Mouse (Mus musculus): ENCODE results near the gene Foxp2. TPM values are rescaled to one million over a fixed set of nuclear protein-coding genes. Genes with fewer than 3 reads are reported as not detected.

Foxp2 gene
- 18.2 and 19.0 TPM in 2 replicates for polyA plus RNA-seq (2016; fragmentation: Nextera tagmentation; extraction: Ambion mirVana)

- peak within 1 kb of the TSS; percentile 94 for H3K27ac ChIP-seq
- WGBS = 0% methylated on average over 80 of the region's 80 CpGs
- H3K4me1 ChIP-seq = peaks cover 60% of the 10 kb centered on the region
- peak; percentile 76 for DNase-seq (ENCODE audit: extremely low spot score, low spot score)
- H3K4me3 ChIP-seq = peak within 1 kb of the TSS; percentile 81
- peaks cover 32% of the 10 kb centered on the region for H3K27me3 ChIP-seq (ENCODE audit: poor library complexity, severe bottlenecking)
- H3K9me3 ChIP-seq = no peaks in the 10 kb centered on the region
- no peaks in the 10 kb centered on the region for H3K36me3 ChIP-seq (replicated peaks)
Measured at GRCm38 (mm10) chr6:14901183-14901970, at the start of gene Foxp2. Gene Foxp2 (plus strand): TSS chr6:14901349.

- Histone ChIP-seq H3K4me3 (no peak overlapping the region), H3K36me3 (replicated peaks) (no peaks in the 10 kb centered on the region), H3K4me1 (no peaks in the 10 kb centered on the region), H3K27me3 (ENCODE audit: poor library complexity, severe bottlenecking) (no peaks in the 10 kb centered on the region), H3K9me3 (no peaks in the 10 kb centered on the region), H3K27ac (no peak overlapping the region)
- no peak for DNase-seq (ENCODE audit: extremely low spot score, low spot score)
Measured at GRCm38 (mm10) chr6:14885199-14885598, 15.9 kb upstream of the Foxp2 start.

GRCm38 (mm10) chr6:14897028-14897427 lies 4.1 kb upstream of the Foxp2 start:
- no peaks in the 10 kb centered on the region for H3K9me3 ChIP-seq
- no peaks in the 10 kb centered on the region for H3K36me3 ChIP-seq (replicated peaks)
- peaks cover 43% of the 10 kb centered on the region for H3K4me1 ChIP-seq
- 0 out of 2 replicates have a peak, but pooled peaks cover 12% of the 10 kb centered on the region for H3K27me3 ChIP-seq (ENCODE audit: poor library complexity, severe bottlenecking)
- H3K27ac ChIP-seq = no peak overlapping the region
- no peak for DNase-seq (ENCODE audit: extremely low spot score, low spot score)
- H3K4me3 ChIP-seq = no peak overlapping the region
- 6% methylated on average over 2 of the region's 2 CpGs for WGBS

GRCm38 (mm10) chr6:14898096-14898855 lies 2.9 kb upstream of the Foxp2 start:
- under 1% methylated on average over 31 of the region's 31 CpGs for WGBS
- peak overlapping the region; percentile 94 for H3K27ac ChIP-seq
- H3K4me1 ChIP-seq = peaks cover 55% of the 10 kb centered on the region
- peak overlapping the region; percentile 49 for H3K4me3 ChIP-seq
- no peaks in the 10 kb centered on the region for H3K36me3 ChIP-seq (replicated peaks)
- H3K27me3 ChIP-seq (ENCODE audit: poor library complexity, severe bottlenecking) = peaks cover 24% of the 10 kb centered on the region
- no peaks in the 10 kb centered on the region for H3K9me3 ChIP-seq
- DNase-seq (ENCODE audit: extremely low spot score, low spot score) = peak; percentile 74

- H3K4me1 ChIP-seq = peaks cover 60% of the 10 kb centered on the region
- no peaks in the 10 kb centered on the region for H3K9me3 ChIP-seq
- peak; percentile 39 for DNase-seq (ENCODE audit: extremely low spot score, low spot score)
- H3K27ac ChIP-seq = peak overlapping the region; percentile 94
- H3K36me3 ChIP-seq (replicated peaks) = no peaks in the 10 kb centered on the region
- H3K27me3 ChIP-seq (ENCODE audit: poor library complexity, severe bottlenecking) = peaks cover 32% of the 10 kb centered on the region
- H3K4me3 ChIP-seq = peak overlapping the region; percentile 81
- WGBS = 2% methylated on average over 19 of the region's 19 CpGs
Measured at GRCm38 (mm10) chr6:14899021-14899610, 2.0 kb upstream of the Foxp2 start.

- H3K27me3 ChIP-seq (ENCODE audit: poor library complexity, severe bottlenecking) = peaks cover 32% of the 10 kb centered on the region
- H3K4me1 ChIP-seq = peaks cover 60% of the 10 kb centered on the region
- H3K9me3 ChIP-seq = no peaks in the 10 kb centered on the region
- DNase-seq (ENCODE audit: extremely low spot score, low spot score) = peak; percentile 67
- peak overlapping the region; percentile 94 for H3K27ac ChIP-seq
- peak overlapping the region; percentile 81 for H3K4me3 ChIP-seq
- no peaks in the 10 kb centered on the region for H3K36me3 ChIP-seq (replicated peaks)
- WGBS = under 1% methylated on average over 29 of the region's 29 CpGs
Measured at GRCm38 (mm10) chr6:14899936-14900578, 1.1 kb upstream of the Foxp2 start.

- peaks cover 60% of the 10 kb centered on the region for H3K4me1 ChIP-seq
- no peaks in the 10 kb centered on the region for H3K9me3 ChIP-seq
- WGBS = under 1% methylated on average over 20 of the region's 20 CpGs
- H3K4me3 ChIP-seq = peak overlapping the region; percentile 81
- peak overlapping the region; percentile 94 for H3K27ac ChIP-seq
- DNase-seq (ENCODE audit: extremely low spot score, low spot score) = peak; percentile 82
- peaks cover 32% of the 10 kb centered on the region for H3K27me3 ChIP-seq (ENCODE audit: poor library complexity, severe bottlenecking)
- no peaks in the 10 kb centered on the region for H3K36me3 ChIP-seq (replicated peaks)
Measured at GRCm38 (mm10) chr6:14900579-14901021, 549 bp upstream of the Foxp2 start.

GRCm38 (mm10) chr6:14901971-14902670 lies 972 bp downstream of the Foxp2 start:
- H3K4me1 ChIP-seq = peaks cover 59% of the 10 kb centered on the region
- WGBS = 4% methylated on average over 13 of the region's 13 CpGs
- peak; percentile 16 for DNase-seq (ENCODE audit: extremely low spot score, low spot score)
- peaks cover 32% of the 10 kb centered on the region for H3K27me3 ChIP-seq (ENCODE audit: poor library complexity, severe bottlenecking)
- peak overlapping the region; percentile 81 for H3K4me3 ChIP-seq
- H3K36me3 ChIP-seq (replicated peaks) = no peaks in the 10 kb centered on the region
- H3K27ac ChIP-seq = peak overlapping the region; percentile 94
- no peaks in the 10 kb centered on the region for H3K9me3 ChIP-seq

- H3K4me3 ChIP-seq = peak overlapping the region; percentile 81; the same call in 1 of the 2 replicates
- 55% methylated on average over 5 of the region's 5 CpGs for WGBS
Measured at GRCm38 (mm10) chr6:14903271-14903965, 2.3 kb downstream of the Foxp2 start.

GRCm38 (mm10) chr6:14915066-14915465 lies 13.9 kb downstream of the Foxp2 start:
- WGBS = 88% methylated on average over 2 of the region's 2 CpGs
- H3K9me3 ChIP-seq = no peaks in the 10 kb centered on the region
- DNase-seq (ENCODE audit: extremely low spot score, low spot score) = no peak

More at GRCm38 (mm10) chr6:14903271-14903965, 2.3 kb downstream of the Foxp2 start:
- Histone ChIP-seq H3K36me3 (replicated peaks) (no peaks in the 10 kb centered on the region), H3K4me1 (peaks cover 46% of the 10 kb centered on the region), H3K27me3 (ENCODE audit: poor library complexity, severe bottlenecking) (peaks cover 30% of the 10 kb centered on the region), H3K9me3 (no peaks in the 10 kb centered on the region), H3K27ac (no peak overlapping the region)
- no peak for DNase-seq (ENCODE audit: extremely low spot score, low spot score)

GRCm38 (mm10) chr6:14922704-14923103 lies 21.6 kb downstream of the Foxp2 start:
- Histone ChIP-seq H3K27ac (no peak overlapping the region), H3K9me3 (no peaks in the 10 kb centered on the region), H3K27me3 (ENCODE audit: poor library complexity, severe bottlenecking) (no peaks in the 10 kb centered on the region), H3K4me3 (no peak overlapping the region), H3K4me1 (no peaks in the 10 kb centered on the region), H3K36me3 (replicated peaks) (no peaks in the 10 kb centered on the region)
- no peak for DNase-seq (ENCODE audit: extremely low spot score, low spot score)

More at GRCm38 (mm10) chr6:14915066-14915465, 13.9 kb downstream of the Foxp2 start:
- H3K27me3 ChIP-seq (ENCODE audit: poor library complexity, severe bottlenecking) = no peaks in the 10 kb centered on the region
- no peaks in the 10 kb centered on the region for H3K36me3 ChIP-seq (replicated peaks)
- H3K27ac ChIP-seq = no peak overlapping the region
- H3K4me3 ChIP-seq = no peak overlapping the region
- no peaks in the 10 kb centered on the region for H3K4me1 ChIP-seq
